Mouse (Mus musculus): ENCODE measurements around the gene Pctp. TPM values are rescaled to one million over a fixed set of nuclear protein-coding genes. Genes with fewer than 3 reads are reported as not detected.

The Pctp gene
- total and polyA plus RNA-seq, 2 experiments from 2014 or later: 5.6 to 6.5 TPM

DNA sequence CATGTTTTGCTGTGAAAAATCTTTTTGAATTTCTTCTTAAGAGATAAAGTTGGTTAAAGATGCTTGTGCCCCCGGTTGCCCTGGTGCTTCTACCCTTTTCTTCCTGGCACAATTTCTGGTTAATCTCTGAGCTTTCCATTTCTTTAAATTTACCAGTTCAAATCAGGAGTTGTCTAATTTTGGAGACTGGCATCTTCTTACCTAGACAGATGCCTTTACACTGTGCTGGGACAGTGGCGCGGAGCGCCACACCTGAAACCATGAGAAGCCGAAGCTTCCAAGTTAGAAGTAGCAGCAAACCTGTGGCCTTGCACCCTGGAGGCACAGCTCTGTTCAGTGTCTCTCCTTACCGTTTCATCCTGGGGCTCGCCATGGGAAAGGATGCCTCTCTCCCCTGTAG lies 28.4 kb upstream of the Pctp start:
- Histone ChIP-seq H3K27ac (ENCODE audit: low read depth) (0 out of 2 replicates have a peak overlapping the region, but pooled peaks have one; percentile 47), H3K4me1 (ENCODE audit: control insufficient read depth, insufficient read depth) (peaks cover 15% of the 10 kb centered on the region), H3K9me3 (replicated peaks; ENCODE audit: control insufficient read depth, low read length) (no peaks in the 10 kb centered on the region), H3K4me2 (ENCODE audit: low read depth, low read length) (peak overlapping the region; percentile 70), H3K27me3 (ENCODE audit: control insufficient read depth, insufficient read depth, low read length) (0 out of 2 replicates have a peak, but pooled peaks cover 6% of the 10 kb centered on the region), H3K36me3 (replicated peaks; ENCODE audit: control insufficient read depth, insufficient read depth, low read length) (no peaks in the 10 kb centered on the region), H3K4me3 (ENCODE audit: low read depth, low read length) (peak overlapping the region; percentile 56), H3K9ac (replicated peaks; ENCODE audit: low read depth, low read length) (peak overlapping the region; percentile 60; the same call in 1 of the 2 replicates)
- TF ChIP-seq EP300 (IDR thresholded peaks at IDR 0.05; ENCODE audit: low read depth) (no peak), CTCF (IDR thresholded peaks at IDR 0.05; ENCODE audit: low read depth) (no peak)
- WGBS: 49% methylated on average over 7 of the region's 7 CpGs
- DNase-seq (ENCODE audit: low spot score): no peak
- no peak for ATAC-seq (ENCODE audit: insufficient read depth, low read depth)

- DNase-seq (ENCODE audit: low spot score) (peak; percentile 84), ATAC-seq (ENCODE audit: insufficient read depth, low read depth) (peak; percentile 54; the same call in 1 of the 2 replicates)
- peak overlapping the region; percentile 60; the same call in 1 of the 2 replicates for H3K9ac ChIP-seq (replicated peaks; ENCODE audit: low read depth, low read length)
- H3K27me3 ChIP-seq (ENCODE audit: control insufficient read depth, insufficient read depth, low read length): 0 out of 2 replicates have a peak, but pooled peaks cover 6% of the 10 kb centered on the region
- peak overlapping the region; percentile 70 for H3K4me2 ChIP-seq (ENCODE audit: low read depth, low read length)
- under 1% methylated on average over 15 of the region's 15 CpGs for WGBS
- TF ChIP-seq CTCF (IDR thresholded peaks at IDR 0.05; ENCODE audit: low read depth) (no peak), EP300 (IDR thresholded peaks at IDR 0.05; ENCODE audit: low read depth) (no peak)
- H3K4me3 ChIP-seq (ENCODE audit: low read depth, low read length): peak overlapping the region; percentile 56
- no peaks in the 10 kb centered on the region for H3K36me3 ChIP-seq (replicated peaks; ENCODE audit: control insufficient read depth, insufficient read depth, low read length)
- H3K9me3 ChIP-seq (replicated peaks; ENCODE audit: control insufficient read depth, low read length): no peaks in the 10 kb centered on the region
- H3K4me1 ChIP-seq (ENCODE audit: control insufficient read depth, insufficient read depth): peaks cover 15% of the 10 kb centered on the region
- H3K27ac ChIP-seq (ENCODE audit: low read depth): peak overlapping the region; percentile 47; the same call in 1 of the 2 replicates
These were observed 27.9 kb upstream of the Pctp start for GRCm38 (mm10) chr11:90030557-90030956.

GRCm38 (mm10) chr11:90029841-90030398 lies 27.2 kb upstream of the Pctp start, which contains the start of gene Tmem100:
Gene Tmem100 (plus strand): TSS chr11:90030348.
- H3K4me1 ChIP-seq (ENCODE audit: control insufficient read depth, insufficient read depth): peaks cover 12% of the 10 kb centered on the region
- peak within 1 kb of the TSS; percentile 56 for H3K4me3 ChIP-seq (ENCODE audit: low read depth, low read length)
- peak within 1 kb of the TSS; percentile 47 for H3K27ac ChIP-seq (ENCODE audit: low read depth)
- no peaks in the 10 kb centered on the region for H3K36me3 ChIP-seq (replicated peaks; ENCODE audit: control insufficient read depth, insufficient read depth, low read length)
- no peaks in the 10 kb centered on the region for H3K9me3 ChIP-seq (replicated peaks; ENCODE audit: control insufficient read depth, low read length)
- ATAC-seq (ENCODE audit: insufficient read depth, low read depth) (no peak), DNase-seq (ENCODE audit: low spot score) (no peak)
- peak within 1 kb of the TSS; percentile 70 for H3K4me2 ChIP-seq (ENCODE audit: low read depth, low read length)
- 29% methylated on average over 13 of the region's 13 CpGs for WGBS
- 0 out of 2 replicates have a peak, but pooled peaks cover 6% of the 10 kb centered on the region for H3K27me3 ChIP-seq (ENCODE audit: control insufficient read depth, insufficient read depth, low read length)
- H3K9ac ChIP-seq (replicated peaks; ENCODE audit: low read depth, low read length): peak within 1 kb of the TSS; percentile 60; the same call in 1 of the 2 replicates
- no peak for TF ChIP-seq EP300 (IDR thresholded peaks at IDR 0.05; ENCODE audit: low read depth)
- no peak for TF ChIP-seq CTCF (IDR thresholded peaks at IDR 0.05; ENCODE audit: low read depth)

GRCm38 (mm10) chr11:90029354-90029753 lies 26.7 kb upstream of the Pctp start:
- Histone ChIP-seq H3K4me1 (ENCODE audit: control insufficient read depth, insufficient read depth) (peaks cover 12% of the 10 kb centered on the region), H3K27ac (ENCODE audit: low read depth) (no peak overlapping the region), H3K36me3 (replicated peaks; ENCODE audit: control insufficient read depth, insufficient read depth, low read length) (no peaks in the 10 kb centered on the region), H3K4me2 (ENCODE audit: low read depth, low read length) (peak overlapping the region; percentile 70), H3K9me3 (replicated peaks; ENCODE audit: control insufficient read depth, low read length) (no peaks in the 10 kb centered on the region), H3K4me3 (ENCODE audit: low read depth, low read length) (peak overlapping the region; percentile 56), H3K9ac (replicated peaks; ENCODE audit: low read depth, low read length) (0 out of 2 replicates have a peak overlapping the region, but pooled peaks have one; percentile 38), H3K27me3 (ENCODE audit: control insufficient read depth, insufficient read depth, low read length) (0 out of 2 replicates have a peak, but pooled peaks cover 6% of the 10 kb centered on the region)
- TF ChIP-seq CTCF (IDR thresholded peaks at IDR 0.05; ENCODE audit: low read depth): no peak
- TF ChIP-seq EP300 (IDR thresholded peaks at IDR 0.05; ENCODE audit: low read depth): no peak
- 22% methylated on average over 10 of the region's 10 CpGs for WGBS
- 0 out of 2 replicates have a peak, but pooled peaks have one; percentile 12 for ATAC-seq (ENCODE audit: insufficient read depth, low read depth)
- DNase-seq (ENCODE audit: low spot score): peak; percentile 49

- Histone ChIP-seq H3K4me2 (ENCODE audit: low read depth, low read length) (no peak overlapping the region), H3K9me3 (replicated peaks; ENCODE audit: control insufficient read depth, low read length) (no peaks in the 10 kb centered on the region), H3K4me3 (ENCODE audit: low read depth, low read length) (no peak overlapping the region), H3K27me3 (ENCODE audit: control insufficient read depth, insufficient read depth, low read length) (0 out of 2 replicates have a peak, but pooled peaks cover 6% of the 10 kb centered on the region), H3K4me1 (ENCODE audit: control insufficient read depth, insufficient read depth) (peaks cover 12% of the 10 kb centered on the region), H3K36me3 (replicated peaks; ENCODE audit: control insufficient read depth, insufficient read depth, low read length) (no peaks in the 10 kb centered on the region), H3K9ac (replicated peaks; ENCODE audit: low read depth, low read length) (no peak overlapping the region), H3K27ac (ENCODE audit: low read depth) (no peak overlapping the region)
- ATAC-seq (ENCODE audit: insufficient read depth, low read depth) (no peak), DNase-seq (ENCODE audit: low spot score) (no peak)
- 84% methylated on average over 8 of the region's 8 CpGs for WGBS
- TF ChIP-seq CTCF (IDR thresholded peaks at IDR 0.05; ENCODE audit: low read depth) (no peak), EP300 (IDR thresholded peaks at IDR 0.05; ENCODE audit: low read depth) (no peak)
These were observed 26.1 kb upstream of the Pctp start for GRCm38 (mm10) chr11:90028746-90029145.

All from heart, postnatal 0 days (tissue).